Mouse (Mus musculus): Measurements from ENCODE around the gene Zfp961. TPM values are rescaled to one million over a fixed set of nuclear protein-coding genes. Genes with fewer than 3 reads are reported as not detected.
"Not testable (repeated sequence)": the region's sequence is repeated elsewhere in the genome, so short reads cannot be mapped to it uniquely, and the experiment has no call there.

The Zfp961 gene
- polyA plus RNA-seq, 1 experiment from 2014 or later, result 18.8 TPM

DNA sequence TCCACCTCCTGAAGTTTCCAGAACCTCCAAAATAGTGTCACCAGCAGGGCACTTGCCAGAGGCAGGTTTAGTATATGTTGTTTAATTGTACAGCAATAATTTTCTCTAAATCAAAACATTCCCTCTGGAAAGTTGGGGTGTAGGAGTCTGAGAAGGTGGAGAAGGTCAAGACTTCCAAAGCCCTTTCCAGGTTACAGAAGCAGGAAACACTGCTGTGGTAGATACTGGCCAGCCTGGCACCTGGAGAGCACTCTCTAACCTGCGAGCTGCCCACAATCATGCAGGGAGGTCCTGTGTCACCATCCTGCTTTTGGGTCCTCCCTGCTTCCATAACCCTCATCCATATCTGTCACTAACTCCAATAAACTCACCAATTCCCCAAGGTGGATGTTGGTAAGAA, 55.9 kb downstream of the Zfp961 start:
- no peak for ATAC-seq
- Histone ChIP-seq H3K4me2 (replicated peaks; ENCODE audit: low read depth) (no peak overlapping the region), H3K4me1 (replicated peaks; ENCODE audit: control insufficient read depth, insufficient read depth, low read length) (no peaks in the 10 kb centered on the region), H3K27ac (ENCODE audit: low read depth, low read length) (no peak overlapping the region), H3K36me3 (ENCODE audit: control insufficient read depth, insufficient read depth) (no peaks in the 10 kb centered on the region), H3K4me3 (ENCODE audit: low read depth, low read length) (no peak overlapping the region), H3K27me3 (replicated peaks; ENCODE audit: control insufficient read depth, insufficient read depth, low read length) (no peaks in the 10 kb centered on the region), H3K9ac (ENCODE audit: low read depth, low read length) (no peak overlapping the region), H3K9me3 (ENCODE audit: control insufficient read depth) (no peaks in the 10 kb centered on the region)
- 79% methylated on average over 1 of the region's 1 CpGs for WGBS
- no peak for TF ChIP-seq CTCF (IDR thresholded peaks at IDR 0.05; ENCODE audit: low read depth)

DNA sequence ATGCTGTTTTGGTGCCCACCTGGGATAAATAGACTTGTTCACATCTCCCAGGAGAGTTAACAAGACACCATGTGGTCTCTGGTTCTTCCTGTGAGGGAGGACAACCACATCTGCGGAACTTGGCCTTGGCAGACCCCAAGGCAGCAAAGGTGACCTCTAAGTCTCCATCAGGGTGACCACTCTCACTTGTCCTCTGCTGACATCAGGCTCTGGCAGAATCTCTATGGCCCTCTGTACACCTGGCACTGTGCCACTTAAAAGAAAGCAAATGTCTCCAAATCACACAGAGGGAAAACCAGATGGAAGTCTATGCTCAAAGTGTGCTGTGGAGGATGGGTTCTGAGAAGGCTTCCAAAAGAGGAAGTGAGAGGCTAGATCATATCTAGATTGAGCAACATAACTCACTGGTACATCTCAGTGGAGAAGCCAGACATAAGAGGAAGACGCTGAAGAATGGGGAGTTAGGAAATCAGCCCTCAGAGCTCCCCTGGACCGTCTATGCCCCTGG, 57.4 kb downstream of the Zfp961 start:
- no peak for TF ChIP-seq CTCF (IDR thresholded peaks at IDR 0.05; ENCODE audit: low read depth)
- no peaks in the 10 kb centered on the region for H3K36me3 ChIP-seq (ENCODE audit: control insufficient read depth, insufficient read depth)
- H3K4me2 ChIP-seq (replicated peaks; ENCODE audit: low read depth), result no peak overlapping the region
- no peak overlapping the region for H3K9ac ChIP-seq (ENCODE audit: low read depth, low read length)
- 59% methylated on average over 3 of the region's 3 CpGs for WGBS
- H3K27me3 ChIP-seq (replicated peaks; ENCODE audit: control insufficient read depth, insufficient read depth, low read length), result no peaks in the 10 kb centered on the region
- no peak overlapping the region for H3K4me3 ChIP-seq (ENCODE audit: low read depth, low read length)
- ATAC-seq, result no peak
- no peaks in the 10 kb centered on the region for H3K9me3 ChIP-seq (ENCODE audit: control insufficient read depth)
- no peak overlapping the region for H3K27ac ChIP-seq (ENCODE audit: low read depth, low read length)
- H3K4me1 ChIP-seq (replicated peaks; ENCODE audit: control insufficient read depth, insufficient read depth, low read length), result no peaks in the 10 kb centered on the region

- 70% methylated on average over 3 of the region's 3 CpGs for WGBS
- Histone ChIP-seq H3K27ac (ENCODE audit: low read depth, low read length) (no peak within 1 kb of the TSS), H3K4me2 (replicated peaks; ENCODE audit: low read depth) (no peak within 1 kb of the TSS), H3K9me3 (ENCODE audit: control insufficient read depth) (no peaks in the 10 kb centered on the region), H3K27me3 (replicated peaks; ENCODE audit: control insufficient read depth, insufficient read depth, low read length) (no peaks in the 10 kb centered on the region), H3K9ac (ENCODE audit: low read depth, low read length) (no peak within 1 kb of the TSS), H3K4me1 (replicated peaks; ENCODE audit: control insufficient read depth, insufficient read depth, low read length) (no peaks in the 10 kb centered on the region), H3K4me3 (ENCODE audit: low read depth, low read length) (no peak within 1 kb of the TSS), H3K36me3 (ENCODE audit: control insufficient read depth, insufficient read depth) (no peaks in the 10 kb centered on the region)
- no peak for TF ChIP-seq CTCF (IDR thresholded peaks at IDR 0.05; ENCODE audit: low read depth)
- no peak for ATAC-seq
Measured at GRCm38 (mm10) chr8:72009473-72009872, 58.6 kb downstream of the Zfp961 start, which contains the start of gene Cyp4f18. Gene Cyp4f18, minus strand, starts transcription at chr8:72009626.

GRCm38 (mm10) chr8:72013506-72014228, 62.8 kb downstream of the Zfp961 start:
- not testable (repeated sequence) for H3K4me2 ChIP-seq (replicated peaks; ENCODE audit: low read depth); H3K9me3 ChIP-seq (ENCODE audit: control insufficient read depth); H3K9ac ChIP-seq (ENCODE audit: low read depth, low read length); ATAC-seq; H3K4me3 ChIP-seq (ENCODE audit: low read depth, low read length); H3K27me3 ChIP-seq (replicated peaks; ENCODE audit: control insufficient read depth, insufficient read depth, low read length); H3K4me1 ChIP-seq (replicated peaks; ENCODE audit: control insufficient read depth, insufficient read depth, low read length); H3K36me3 ChIP-seq (ENCODE audit: control insufficient read depth, insufficient read depth); H3K27ac ChIP-seq (ENCODE audit: low read depth, low read length)
- 55% methylated on average over 6 of the region's 6 CpGs for WGBS

DNA sequence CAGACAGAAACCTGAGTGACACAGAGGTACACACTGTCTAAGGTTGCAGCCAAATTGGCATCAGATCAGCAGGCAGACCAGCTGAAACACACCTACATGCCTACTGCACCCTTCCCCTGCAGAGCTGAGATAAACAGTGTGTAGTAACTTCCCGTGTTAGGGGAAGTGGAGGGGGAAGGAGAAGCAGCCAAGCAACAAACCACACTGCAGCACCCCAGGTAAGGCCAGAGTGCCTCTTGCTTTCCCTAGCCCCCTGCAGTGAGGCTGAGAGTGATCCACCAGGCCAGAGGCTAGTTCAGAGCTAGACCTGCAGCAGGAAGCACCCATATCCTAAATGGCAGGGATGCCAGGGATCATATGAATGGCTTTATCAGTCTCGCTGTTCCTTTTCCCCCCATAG, 66.5 kb downstream of the Zfp961 start:
- not testable (repeated sequence) for H3K4me3 ChIP-seq (ENCODE audit: low read depth, low read length); H3K36me3 ChIP-seq (ENCODE audit: control insufficient read depth, insufficient read depth); H3K27ac ChIP-seq (ENCODE audit: low read depth, low read length); H3K4me1 ChIP-seq (replicated peaks; ENCODE audit: control insufficient read depth, insufficient read depth, low read length); H3K9me3 ChIP-seq (ENCODE audit: control insufficient read depth); H3K4me2 ChIP-seq (replicated peaks; ENCODE audit: low read depth); H3K27me3 ChIP-seq (replicated peaks; ENCODE audit: control insufficient read depth, insufficient read depth, low read length); H3K9ac ChIP-seq (ENCODE audit: low read depth, low read length); ATAC-seq
- WGBS, result 41% methylated on average over 2 of the region's 2 CpGs

DNA sequence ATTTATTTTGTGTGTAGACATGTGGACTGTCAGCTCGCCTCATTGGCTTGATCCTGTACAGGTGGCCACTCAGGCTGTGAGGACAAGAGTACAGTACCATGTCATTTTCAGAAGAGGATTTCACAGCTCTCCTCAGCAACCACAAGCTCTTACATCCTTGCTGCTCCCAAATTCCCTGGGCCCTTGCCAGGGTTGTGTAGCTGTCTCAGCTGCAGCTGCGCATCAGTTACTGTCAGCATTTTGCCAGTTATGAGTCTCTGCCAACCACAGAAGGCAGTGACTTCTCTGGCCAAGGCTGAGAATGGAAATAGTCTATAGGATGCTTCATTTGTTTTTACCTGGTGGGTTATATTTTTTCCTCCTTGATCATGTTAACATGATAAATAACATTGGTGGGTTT, 67.3 kb downstream of the Zfp961 start:
- 72% methylated on average over 2 of the region's 2 CpGs for WGBS
- Histone ChIP-seq H3K36me3 (ENCODE audit: control insufficient read depth, insufficient read depth) (no peaks in the 10 kb centered on the region), H3K27me3 (replicated peaks; ENCODE audit: control insufficient read depth, insufficient read depth, low read length) (no peaks in the 10 kb centered on the region), H3K27ac (ENCODE audit: low read depth, low read length) (no peak overlapping the region), H3K9me3 (ENCODE audit: control insufficient read depth) (no peaks in the 10 kb centered on the region), H3K4me3 (ENCODE audit: low read depth, low read length) (no peak overlapping the region), H3K4me2 (replicated peaks; ENCODE audit: low read depth) (no peak overlapping the region), H3K4me1 (replicated peaks; ENCODE audit: control insufficient read depth, insufficient read depth, low read length) (no peaks in the 10 kb centered on the region), H3K9ac (ENCODE audit: low read depth, low read length) (no peak overlapping the region)
- no peak for ATAC-seq
- no peak for TF ChIP-seq CTCF (IDR thresholded peaks at IDR 0.05; ENCODE audit: low read depth)

DNA sequence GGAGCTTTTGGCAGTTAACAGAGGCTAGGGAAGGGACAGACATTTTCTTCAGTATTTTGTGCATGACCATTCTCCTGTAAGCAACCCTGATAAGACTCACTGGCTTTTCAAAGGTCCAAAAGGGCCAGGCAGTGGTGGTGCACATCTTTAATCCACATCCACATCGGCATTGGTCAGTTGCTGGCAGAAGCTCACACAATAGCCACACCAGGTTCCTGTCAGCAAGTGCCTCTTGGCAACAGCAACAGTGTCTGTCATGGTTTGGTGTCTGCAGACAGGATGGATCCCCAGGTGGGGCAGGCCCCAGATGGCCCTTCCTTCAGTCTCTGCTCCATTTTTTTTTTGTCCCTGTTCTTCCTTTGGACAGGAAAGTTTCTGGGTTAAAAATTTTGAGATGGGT, 68.2 kb downstream of the Zfp961 start:
- H3K9ac ChIP-seq (ENCODE audit: low read depth, low read length); H3K27ac ChIP-seq (ENCODE audit: low read depth, low read length); H3K9me3 ChIP-seq (ENCODE audit: control insufficient read depth); H3K27me3 ChIP-seq (replicated peaks; ENCODE audit: control insufficient read depth, insufficient read depth, low read length); ATAC-seq; H3K36me3 ChIP-seq (ENCODE audit: control insufficient read depth, insufficient read depth); H3K4me3 ChIP-seq (ENCODE audit: low read depth, low read length); H3K4me1 ChIP-seq (replicated peaks; ENCODE audit: control insufficient read depth, insufficient read depth, low read length); H3K4me2 ChIP-seq (replicated peaks; ENCODE audit: low read depth): not testable (repeated sequence)
- WGBS, result 83% methylated on average over 1 of the region's 1 CpGs

Data from intestine, postnatal 0 days (tissue).